Mouse (Mus musculus): Measurements from ENCODE around the gene Clint1. TPM values are rescaled to one million over a fixed set of nuclear protein-coding genes. Genes with fewer than 3 reads are reported as not detected.

The Clint1 gene
- polyA plus RNA-seq, 1 experiment, result 25.6 TPM

DNA sequence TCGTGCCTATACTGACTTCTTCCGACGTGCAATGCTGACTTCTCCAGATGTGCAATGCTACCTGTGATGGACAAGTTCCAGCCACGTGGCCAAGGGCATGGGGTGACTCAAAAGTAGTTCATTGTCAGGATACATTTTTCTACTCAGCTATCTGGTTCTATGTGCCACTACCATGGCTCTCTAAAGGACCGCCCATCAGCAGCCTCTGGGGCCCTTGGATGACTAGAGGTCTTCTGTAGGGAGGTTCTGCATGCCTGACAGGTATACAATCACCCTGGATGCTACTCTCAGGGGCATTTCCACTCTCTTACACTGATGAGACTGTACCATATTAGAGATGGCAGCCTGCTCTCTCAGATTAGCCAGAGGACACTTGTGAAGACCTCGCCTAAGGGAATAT lies 41.8 kb upstream of the Clint1 start:
- Histone ChIP-seq H3K27ac (ENCODE audit: control insufficient read depth, insufficient read depth, low read depth, low read length, poor library complexity) (no peak overlapping the region; the same call in 1 of the 2 replicates), H3K4me1 (ENCODE audit: control insufficient read depth, insufficient read depth, low read length) (peaks cover 4% of the 10 kb centered on the region; the same call in 1 of the 2 replicates), H3K4me3 (replicated peaks; ENCODE audit: control insufficient read depth, low read depth, low read length) (no peak overlapping the region)
- TF ChIP-seq CTCF (IDR thresholded peaks at IDR 0.05; ENCODE audit: control insufficient read depth, insufficient read depth, low read length) (no peak), POLR2A (IDR thresholded peaks at IDR 0.05; ENCODE audit: borderline replicate concordance, control insufficient read depth, low read depth, low read length) (no peak)
- 44% methylated on average over 6 of the region's 6 CpGs for WGBS

DNA sequence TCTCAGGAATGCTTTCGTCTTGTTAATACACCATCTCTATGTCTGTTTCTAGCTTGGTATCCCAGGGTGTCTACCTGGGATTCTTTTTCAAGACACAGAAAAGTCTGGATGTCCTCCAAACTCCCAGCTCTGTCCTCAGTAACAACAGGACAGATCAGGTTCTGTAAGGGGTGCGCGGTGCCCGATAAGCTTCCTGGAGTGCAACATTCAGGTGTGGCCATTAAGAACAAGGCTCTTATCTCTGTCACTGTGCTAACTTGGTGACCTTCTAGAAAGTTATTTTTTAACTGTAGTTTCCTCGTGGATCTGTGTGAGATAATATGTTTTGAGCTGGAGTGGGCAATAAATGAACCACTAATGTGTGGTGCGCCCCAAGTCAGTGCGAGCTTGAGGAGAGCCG lies 41.0 kb upstream of the Clint1 start:
- TF ChIP-seq CTCF (IDR thresholded peaks at IDR 0.05; ENCODE audit: control insufficient read depth, insufficient read depth, low read length), result no peak
- TF ChIP-seq POLR2A (IDR thresholded peaks at IDR 0.05; ENCODE audit: borderline replicate concordance, control insufficient read depth, low read depth, low read length), result no peak
- 63% methylated on average over 8 of the region's 8 CpGs for WGBS
- H3K4me3 ChIP-seq (replicated peaks; ENCODE audit: control insufficient read depth, low read depth, low read length), result no peak overlapping the region
- H3K4me1 ChIP-seq (ENCODE audit: control insufficient read depth, insufficient read depth, low read length), result peaks cover 4% of the 10 kb centered on the region; the same call in 1 of the 2 replicates
- H3K27ac ChIP-seq (ENCODE audit: control insufficient read depth, insufficient read depth, low read depth, low read length, poor library complexity), result no peak overlapping the region

DNA sequence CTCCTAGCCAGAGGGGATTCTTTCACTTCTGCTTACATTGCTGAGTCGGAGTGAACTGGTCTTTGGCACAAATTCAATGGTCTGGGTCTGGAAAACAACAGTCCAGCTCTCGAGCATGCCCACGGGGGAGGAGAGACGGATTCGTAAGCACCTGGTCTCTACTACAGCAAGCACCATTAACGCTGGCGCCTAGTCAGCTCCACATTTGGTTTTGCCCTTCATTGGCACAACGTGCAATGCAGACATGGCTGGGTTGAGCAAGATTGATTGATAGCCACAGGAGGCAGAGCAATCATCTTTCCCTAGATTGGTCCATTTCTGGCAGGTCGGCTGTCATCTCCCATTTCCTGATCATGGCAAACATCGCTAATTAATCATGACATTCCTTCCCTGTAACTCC lies 36.2 kb upstream of the Clint1 start:
- TF ChIP-seq CTCF (IDR thresholded peaks at IDR 0.05; ENCODE audit: control insufficient read depth, insufficient read depth, low read length) (no peak), POLR2A (IDR thresholded peaks at IDR 0.05; ENCODE audit: borderline replicate concordance, control insufficient read depth, low read depth, low read length) (no peak)

DNA sequence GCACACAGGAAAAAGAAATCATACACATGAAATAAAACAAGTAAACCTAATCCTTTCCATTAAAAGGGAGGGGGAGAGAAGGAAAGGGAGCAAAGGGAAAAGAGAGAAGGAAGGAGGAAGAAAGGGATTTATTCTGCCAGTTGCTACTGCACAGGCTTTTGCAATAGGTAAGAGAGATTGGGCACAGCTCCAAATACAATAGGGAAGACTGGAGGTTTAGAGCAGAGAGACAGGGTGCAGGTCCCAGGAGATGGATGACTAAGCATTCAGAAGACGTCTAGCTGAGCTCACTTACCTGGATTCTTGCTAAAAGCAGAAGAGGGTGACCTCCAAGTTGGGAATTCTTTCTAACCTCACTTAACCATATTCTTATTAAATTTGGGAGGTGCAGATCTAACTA lies 35.1 kb upstream of the Clint1 start:
- Histone ChIP-seq H3K27ac (ENCODE audit: control insufficient read depth, insufficient read depth, low read depth, low read length, poor library complexity) (no peak overlapping the region), H3K4me1 (ENCODE audit: control insufficient read depth, insufficient read depth, low read length) (no peaks in the 10 kb centered on the region; the same call in 1 of the 2 replicates), H3K4me3 (replicated peaks; ENCODE audit: control insufficient read depth, low read depth, low read length) (no peak overlapping the region)
- WGBS, result 15% methylated on average over 1 of the region's 1 CpGs
- TF ChIP-seq CTCF (IDR thresholded peaks at IDR 0.05; ENCODE audit: control insufficient read depth, insufficient read depth, low read length), result no peak
- TF ChIP-seq POLR2A (IDR thresholded peaks at IDR 0.05; ENCODE audit: borderline replicate concordance, control insufficient read depth, low read depth, low read length), result no peak

More for the DNA sequence above, 36.2 kb upstream of the Clint1 start:
- Histone ChIP-seq H3K4me1 (ENCODE audit: control insufficient read depth, insufficient read depth, low read length) (no peaks in the 10 kb centered on the region; the same call in 1 of the 2 replicates), H3K4me3 (replicated peaks; ENCODE audit: control insufficient read depth, low read depth, low read length) (no peak overlapping the region), H3K27ac (ENCODE audit: control insufficient read depth, insufficient read depth, low read depth, low read length, poor library complexity) (no peak overlapping the region)
- WGBS, result 80% methylated on average over 10 of the region's 10 CpGs

DNA sequence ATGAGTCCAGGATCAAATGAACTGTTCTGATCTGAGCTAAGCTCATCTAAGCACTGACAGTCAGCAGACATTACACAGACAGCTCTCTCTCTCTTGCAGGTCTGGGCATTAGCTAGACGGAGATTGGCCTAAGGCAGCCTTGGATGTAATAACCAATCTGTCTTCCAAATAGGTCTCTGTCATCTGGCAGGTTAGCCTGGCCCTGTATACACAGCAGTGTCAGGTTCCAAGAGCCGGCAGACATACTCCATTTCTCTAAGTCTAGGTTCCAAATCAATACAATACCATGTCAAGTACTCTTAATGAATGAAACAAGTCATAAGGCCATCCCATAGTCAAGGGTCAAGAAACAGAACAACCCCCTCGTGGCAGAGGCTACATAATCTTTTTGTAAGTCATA lies 33.9 kb upstream of the Clint1 start:
- WGBS, result 70% methylated on average over 3 of the region's 3 CpGs

DNA sequence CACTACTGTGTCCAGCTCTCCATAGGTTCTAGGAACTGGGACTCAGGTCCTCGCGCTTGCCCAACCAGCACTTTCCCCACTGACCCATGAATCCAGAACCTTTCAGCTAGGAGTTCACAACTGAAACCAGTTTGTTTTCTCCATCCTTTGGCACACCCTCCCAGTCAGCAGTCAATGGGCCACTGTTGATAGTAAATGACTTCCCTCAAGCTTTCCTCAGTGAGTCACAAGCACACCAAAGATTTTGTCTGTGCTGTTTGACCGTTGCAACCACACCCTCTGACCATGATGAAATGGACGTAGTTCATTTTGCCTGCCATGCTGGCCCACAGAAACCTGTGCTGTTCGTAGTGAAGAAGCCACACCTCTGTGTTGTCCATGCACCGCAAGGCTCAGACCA lies 30.9 kb upstream of the Clint1 start:
- no peak for TF ChIP-seq POLR2A (IDR thresholded peaks at IDR 0.05; ENCODE audit: borderline replicate concordance, control insufficient read depth, low read depth, low read length)
- TF ChIP-seq CTCF (IDR thresholded peaks at IDR 0.05; ENCODE audit: control insufficient read depth, insufficient read depth, low read length), result no peak
- WGBS, result 80% methylated on average over 6 of the region's 6 CpGs
- Histone ChIP-seq H3K4me3 (replicated peaks; ENCODE audit: control insufficient read depth, low read depth, low read length) (no peak overlapping the region), H3K4me1 (ENCODE audit: control insufficient read depth, insufficient read depth, low read length) (no peaks in the 10 kb centered on the region; the same call in 1 of the 2 replicates), H3K27ac (ENCODE audit: control insufficient read depth, insufficient read depth, low read depth, low read length, poor library complexity) (no peak overlapping the region)

More for the DNA sequence above, 33.9 kb upstream of the Clint1 start:
- H3K4me1 ChIP-seq (ENCODE audit: control insufficient read depth, insufficient read depth, low read length), result no peaks in the 10 kb centered on the region; the same call in 1 of the 2 replicates
- no peak overlapping the region for H3K27ac ChIP-seq (ENCODE audit: control insufficient read depth, insufficient read depth, low read depth, low read length, poor library complexity)
- no peak overlapping the region for H3K4me3 ChIP-seq (replicated peaks; ENCODE audit: control insufficient read depth, low read depth, low read length)
- TF ChIP-seq POLR2A (IDR thresholded peaks at IDR 0.05; ENCODE audit: borderline replicate concordance, control insufficient read depth, low read depth, low read length) (no peak), CTCF (IDR thresholded peaks at IDR 0.05; ENCODE audit: control insufficient read depth, insufficient read depth, low read length) (no peak)

DNA sequence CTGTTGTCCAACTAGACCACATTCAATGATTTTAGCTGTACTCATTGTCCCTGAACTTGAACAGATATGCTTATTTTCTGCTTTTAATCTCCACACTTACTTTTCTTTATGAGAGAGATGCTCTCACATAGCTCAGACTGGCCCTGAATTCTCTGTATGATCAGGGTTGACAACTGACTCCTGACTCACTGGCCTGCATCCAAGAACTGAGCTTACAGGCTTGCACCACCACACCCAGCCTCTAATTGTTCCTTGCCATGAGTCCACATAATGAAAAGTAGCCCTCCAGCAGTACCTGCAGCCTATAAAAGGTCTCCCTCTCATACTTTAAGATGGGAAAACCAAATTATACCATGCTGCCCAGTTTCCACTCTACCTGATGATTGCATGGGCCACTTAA lies 21.7 kb upstream of the Clint1 start:
- no peak for TF ChIP-seq CTCF (IDR thresholded peaks at IDR 0.05; ENCODE audit: control insufficient read depth, insufficient read depth, low read length)
- TF ChIP-seq POLR2A (IDR thresholded peaks at IDR 0.05; ENCODE audit: borderline replicate concordance, control insufficient read depth, low read depth, low read length), result no peak
- peaks cover 1% of the 10 kb centered on the region for H3K4me1 ChIP-seq (ENCODE audit: control insufficient read depth, insufficient read depth, low read length)
- H3K27ac ChIP-seq (ENCODE audit: control insufficient read depth, insufficient read depth, low read depth, low read length, poor library complexity), result no peak overlapping the region
- H3K4me3 ChIP-seq (replicated peaks; ENCODE audit: control insufficient read depth, low read depth, low read length), result no peak overlapping the region

DNA sequence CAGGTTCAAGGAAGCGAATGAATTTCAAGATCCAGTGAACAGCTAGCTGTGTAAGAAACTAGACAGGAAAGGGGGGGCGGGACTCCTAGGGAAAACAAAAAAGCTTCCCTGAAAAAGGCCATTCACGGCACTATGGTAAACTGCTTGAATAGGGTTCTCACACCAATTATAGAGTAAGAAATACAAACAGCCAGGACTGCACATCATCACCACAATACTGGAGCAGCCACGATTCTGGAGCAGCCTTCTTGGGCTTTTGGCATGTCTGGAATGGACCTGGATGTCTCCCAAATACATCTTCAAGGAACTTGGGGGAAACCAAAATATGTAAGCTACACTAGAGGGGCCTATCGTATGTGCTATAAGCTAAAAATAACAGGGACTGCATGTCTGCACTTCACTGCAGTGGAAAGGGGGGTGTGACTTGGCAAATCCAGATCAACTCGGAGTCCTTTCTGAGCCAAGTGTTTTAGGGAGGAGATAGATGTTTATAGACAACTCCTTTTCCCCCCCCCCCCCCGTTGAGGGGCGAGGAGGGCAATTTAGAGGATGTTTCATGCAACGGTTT lies 21.0 kb upstream of the Clint1 start:
- TF ChIP-seq POLR2A (IDR thresholded peaks at IDR 0.05; ENCODE audit: borderline replicate concordance, control insufficient read depth, low read depth, low read length) (no peak), CTCF (IDR thresholded peaks at IDR 0.05; ENCODE audit: control insufficient read depth, insufficient read depth, low read length) (no peak)
- Histone ChIP-seq H3K4me3 (replicated peaks; ENCODE audit: control insufficient read depth, low read depth, low read length) (no peak overlapping the region), H3K27ac (ENCODE audit: control insufficient read depth, insufficient read depth, low read depth, low read length, poor library complexity) (no peak overlapping the region), H3K4me1 (ENCODE audit: control insufficient read depth, insufficient read depth, low read length) (peaks cover 1% of the 10 kb centered on the region)
- 74% methylated on average over 9 of the region's 9 CpGs for WGBS

All from bone marrow, adult 2 months (tissue).